Mouse (Mus musculus) lung, postnatal 0 days (tissue): ENCODE measurements at regions not wholly inside any gene's neighbourhood (a gene's known extent, or its start where the extent isn't known, plus 50 kb on each side); places are given as distances from the start of the nearest gene placed in this dataset.

Source experiments
- CTCF ChIP-seq: IDR thresholded peaks from 2 replicates; pipeline ENCODE4 v1.5.1; 2016; ENCODE audit warnings: antibody characterized with exemption, mild to moderate bottlenecking
- EP300 ChIP-seq: IDR thresholded peaks from 2 replicates; pipeline ENCODE4 v1.6.1; 2016; ENCODE audit warnings: antibody characterized with exemption, mild to moderate bottlenecking, control low read depth

DNA sequence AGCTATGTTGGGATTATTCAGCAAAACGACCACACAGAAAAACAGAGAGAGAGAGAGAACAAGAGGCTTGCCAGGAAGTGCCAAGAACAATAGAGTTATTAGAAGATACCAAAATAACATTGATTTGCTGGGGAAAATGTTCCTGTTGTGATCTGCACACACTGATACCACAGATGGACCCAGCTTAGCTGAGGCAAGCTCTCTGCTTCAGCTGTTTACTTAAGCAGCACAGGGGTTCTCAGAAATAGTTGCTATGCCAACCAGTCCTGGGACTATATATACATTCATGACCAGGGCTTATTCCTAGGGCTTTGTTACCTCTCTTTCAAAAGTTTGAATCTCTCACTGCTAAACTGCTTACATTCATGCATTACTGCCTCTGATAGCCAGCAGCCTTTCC is 790.5 kb downstream of the Diaph3 start:
- TF ChIP-seq CTCF (no peak), EP300 (no peak)
